Mouse (Mus musculus) heart, postnatal 25 days (tissue): ENCODE measurements at regions not wholly inside any gene's neighbourhood (a gene's known extent, or its start where the extent isn't known, plus 50 kb on each side); places are given as distances from the start of the nearest gene placed in this dataset.

Source experiments
- DNase-seq: peaks from one replicate; pipeline ENCODE4 v3.0.0; 2022; ENCODE audit warnings: low spot score
- intact Hi-C: fragments of 180-260 bp; cut with DNase I; formaldehyde crosslinking; loops from one replicate; pipeline ENCODE4 v1.15.1; 2025

GRCm38 (mm10) chr4:54704696-54705095 is 240.2 kb upstream of the Zfp462 start:
- DNase-seq = no peak
- intact Hi-C loops = no loop called here

- intact Hi-C loops = no loop called here
- no peak for DNase-seq
Observed at GRCm38 (mm10) chr4:54709751-54710150, 235.1 kb upstream of the Zfp462 start.

GRCm38 (mm10) chr4:54712929-54713328 is 231.9 kb upstream of the Zfp462 start:
- intact Hi-C loops = no loop called here
- DNase-seq = no peak

- intact Hi-C loops = no loop called here
Observed at GRCm38 (mm10) chr4:54714612-54715342, 230.1 kb upstream of the Zfp462 start.

GRCm38 (mm10) chr4:54718083-54718482 is 226.8 kb upstream of the Zfp462 start:
- intact Hi-C loops = no loop called here
- no peak for DNase-seq

More at GRCm38 (mm10) chr4:54714612-54715342, 230.1 kb upstream of the Zfp462 start:
- no peak for DNase-seq

GRCm38 (mm10) chr4:54739001-54739400 is 205.8 kb upstream of the Zfp462 start:
- intact Hi-C loops = no loop called here
- no peak for DNase-seq

- intact Hi-C loops = no loop called here
- DNase-seq = no peak
Observed at GRCm38 (mm10) chr4:54751458-54751857, 193.4 kb upstream of the Zfp462 start.

GRCm38 (mm10) chr4:54756441-54756840 is 188.4 kb upstream of the Zfp462 start:
- intact Hi-C loops = no loop called here
- DNase-seq = no peak

GRCm38 (mm10) chr4:54757715-54758500 is 186.9 kb upstream of the Zfp462 start:
- intact Hi-C loops = no loop called here
- peak; percentile 31 for DNase-seq

- DNase-seq = no peak
- intact Hi-C loops = no loop called here
Observed at GRCm38 (mm10) chr4:54758501-54758829, 186.4 kb upstream of the Zfp462 start.

GRCm38 (mm10) chr4:54761257-54761656 is 183.6 kb upstream of the Zfp462 start:
- intact Hi-C loops = no loop called here

GRCm38 (mm10) chr4:54765045-54765444 is 179.8 kb upstream of the Zfp462 start:
- DNase-seq = no peak
- intact Hi-C loops = no loop called here

More at GRCm38 (mm10) chr4:54761257-54761656, 183.6 kb upstream of the Zfp462 start:
- DNase-seq = no peak

GRCm38 (mm10) chr4:54767506-54768200 is 177.2 kb upstream of the Zfp462 start:
- no peak for DNase-seq
- intact Hi-C loops = no loop called here

GRCm38 (mm10) chr4:54768836-54769235 is 176.0 kb upstream of the Zfp462 start:
- intact Hi-C loops = no loop called here
- DNase-seq = no peak

GRCm38 (mm10) chr4:54774066-54774465 is 170.8 kb upstream of the Zfp462 start:
- intact Hi-C loops = no loop called here
- DNase-seq = no peak

GRCm38 (mm10) chr4:54774717-54775116 is 170.1 kb upstream of the Zfp462 start:
- intact Hi-C loops = no loop called here
- no peak for DNase-seq

GRCm38 (mm10) chr4:54780511-54780910 is 164.3 kb upstream of the Zfp462 start:
- intact Hi-C loops = no loop called here
- no peak for DNase-seq

- DNase-seq = no peak
- intact Hi-C loops = no loop called here
Observed at GRCm38 (mm10) chr4:54791217-54791742, 153.6 kb upstream of the Zfp462 start.

- intact Hi-C loops = no loop called here
- DNase-seq = no peak
Observed at GRCm38 (mm10) chr4:54793857-54794256, 151.0 kb upstream of the Zfp462 start.

- intact Hi-C loops = no loop called here
- no peak for DNase-seq
Observed at GRCm38 (mm10) chr4:54795246-54795645, 149.6 kb upstream of the Zfp462 start.

GRCm38 (mm10) chr4:54798523-54798922 is 146.3 kb upstream of the Zfp462 start:
- intact Hi-C loops = no loop called here
- DNase-seq = no peak
